Mouse (Mus musculus): ENCODE results near the gene Wdr35.

The Wdr35 gene

GRCm38 (mm10) chr12:8973820-8974465 lies at the start of gene Wdr35:
Wdr35 (plus strand) TSS chr12:8973892.
- DNase-seq: peak; percentile 90 to 95

GRCm38 (mm10) chr12:8927652-8928051 lies 46.0 kb upstream of the Wdr35 start:
- no peak for DNase-seq

GRCm38 (mm10) chr12:8928766-8929165 lies 44.9 kb upstream of the Wdr35 start:
- no peak for DNase-seq

- DNase-seq: no peak
Observed at GRCm38 (mm10) chr12:8931083-8931482, 42.6 kb upstream of the Wdr35 start.

- peak in 1 of 2 experiments; percentile 17 for DNase-seq
Observed at GRCm38 (mm10) chr12:8935349-8935748, 38.3 kb upstream of the Wdr35 start.

GRCm38 (mm10) chr12:8936210-8936609 lies 37.5 kb upstream of the Wdr35 start:
- DNase-seq: peak in 1 of 2 experiments; percentile 50

GRCm38 (mm10) chr12:8939490-8939889 lies 34.2 kb upstream of the Wdr35 start:
- DNase-seq: no peak

- no peak for DNase-seq
Observed at GRCm38 (mm10) chr12:8940011-8941005, 33.4 kb upstream of the Wdr35 start.

GRCm38 (mm10) chr12:8941131-8941615 lies 32.5 kb upstream of the Wdr35 start:
- DNase-seq: no peak

- DNase-seq: no peak
Observed at GRCm38 (mm10) chr12:8941699-8942392, 31.8 kb upstream of the Wdr35 start.

- DNase-seq: no peak
Observed at GRCm38 (mm10) chr12:8947163-8947562, 26.5 kb upstream of the Wdr35 start.

- peak; percentile 41 to 67 for DNase-seq
Observed at GRCm38 (mm10) chr12:8947714-8948464, 25.8 kb upstream of the Wdr35 start, which contains the start of gene Matn3. Matn3 (plus strand) TSS chr12:8947929.

- DNase-seq: no peak
Observed at GRCm38 (mm10) chr12:8953136-8953535, 20.6 kb upstream of the Wdr35 start.

GRCm38 (mm10) chr12:8954161-8954561 lies 19.5 kb upstream of the Wdr35 start:
- no peak for DNase-seq

GRCm38 (mm10) chr12:8961607-8962316 lies 11.9 kb upstream of the Wdr35 start:
- no peak for DNase-seq

GRCm38 (mm10) chr12:8969828-8970227 lies 3.9 kb upstream of the Wdr35 start:
- no peak for DNase-seq

GRCm38 (mm10) chr12:8975076-8975475 lies 1.4 kb downstream of the Wdr35 start:
- no peak for DNase-seq

GRCm38 (mm10) chr12:8993231-8993630 lies 19.5 kb downstream of the Wdr35 start:
- no peak for DNase-seq

GRCm38 (mm10) chr12:8998318-8998717 lies 24.6 kb downstream of the Wdr35 start:
- DNase-seq: no peak

GRCm38 (mm10) chr12:9002038-9002648 lies 28.5 kb downstream of the Wdr35 start:
- DNase-seq: peak; percentile 50 to 72

- DNase-seq: no peak
Observed at GRCm38 (mm10) chr12:9007146-9007545, 33.5 kb downstream of the Wdr35 start.

Data from cerebellum, postnatal 25 days (tissue).